Mouse (Mus musculus): ENCODE measurements around the gene Mfrp. TPM values are rescaled to one million over a fixed set of nuclear protein-coding genes. Genes with fewer than 3 reads are reported as not detected.
"Not testable (repeated sequence)": the region's sequence is repeated elsewhere in the genome, so short reads cannot be mapped to it uniquely, and the experiment has no call there.

Gene Mfrp
- polyA plus RNA-seq, 1 experiment: 0.12 TPM

GRCm38 (mm10) chr9:44109360-44110095 is 8.0 kb downstream of the Mfrp start:
- 0 out of 2 replicates have a peak overlapping the region, but pooled peaks have one; percentile 5 for H3K4me3 ChIP-seq (ENCODE audit: insufficient read depth, low read length)
- no peak overlapping the region for H3K27ac ChIP-seq (ENCODE audit: insufficient read depth, low read length)
- H3K4me1 ChIP-seq (ENCODE audit: control insufficient read depth, insufficient read depth, low read length): peaks cover 9% of the 10 kb centered on the region; the same call in 1 of the 2 replicates
- TF ChIP-seq CTCF (IDR thresholded peaks at IDR 0.05; ENCODE audit: borderline replicate concordance, insufficient read depth, low read length) (peak; percentile 30; the same call in 1 of the 2 replicates), POLR2A (IDR thresholded peaks at IDR 0.05; ENCODE audit: low read depth, low read length) (no peak)

GRCm38 (mm10) chr9:44111909-44112308 is 10.4 kb downstream of the Mfrp start:
- not testable (repeated sequence) for H3K27ac ChIP-seq (ENCODE audit: insufficient read depth, low read length); H3K4me3 ChIP-seq (ENCODE audit: insufficient read depth, low read length); H3K4me1 ChIP-seq (ENCODE audit: control insufficient read depth, insufficient read depth, low read length)

- TF ChIP-seq POLR2A (IDR thresholded peaks at IDR 0.05; ENCODE audit: low read depth, low read length): peak; percentile 60
- TF ChIP-seq CTCF (IDR thresholded peaks at IDR 0.05; ENCODE audit: borderline replicate concordance, insufficient read depth, low read length): no peak
- peaks cover 4% of the 10 kb centered on the region; the same call in 1 of the 2 replicates for H3K4me1 ChIP-seq (ENCODE audit: control insufficient read depth, insufficient read depth, low read length)
- H3K27ac ChIP-seq (ENCODE audit: insufficient read depth, low read length): no peak within 1 kb of the TSS; the same call in 1 of the 2 replicates
- H3K4me3 ChIP-seq (ENCODE audit: insufficient read depth, low read length): peak within 1 kb of the TSS; percentile 60
Observed at GRCm38 (mm10) chr9:44113105-44113789, 11.7 kb downstream of the Mfrp start, which contains the start of the genes Gm49380 and Rnf26. Gene Gm49380 (minus strand): TSS chr9:44113500. Gene Rnf26 (minus strand): TSS chr9:44113517.

- no peak overlapping the region for H3K27ac ChIP-seq (ENCODE audit: insufficient read depth, low read length)
- no peak overlapping the region for H3K4me3 ChIP-seq (ENCODE audit: insufficient read depth, low read length)
- no peak for TF ChIP-seq CTCF (IDR thresholded peaks at IDR 0.05; ENCODE audit: borderline replicate concordance, insufficient read depth, low read length)
- TF ChIP-seq POLR2A (IDR thresholded peaks at IDR 0.05; ENCODE audit: low read depth, low read length): no peak
- H3K4me1 ChIP-seq (ENCODE audit: control insufficient read depth, insufficient read depth, low read length): no peaks in the 10 kb centered on the region; the same call in 1 of the 2 replicates
Observed at GRCm38 (mm10) chr9:44114453-44114852, 12.9 kb downstream of the Mfrp start.

GRCm38 (mm10) chr9:44115599-44115998 is 14.1 kb downstream of the Mfrp start:
- TF ChIP-seq POLR2A (IDR thresholded peaks at IDR 0.05; ENCODE audit: low read depth, low read length) (no peak), CTCF (IDR thresholded peaks at IDR 0.05; ENCODE audit: borderline replicate concordance, insufficient read depth, low read length) (no peak)
- Histone ChIP-seq H3K4me3 (ENCODE audit: insufficient read depth, low read length) (no peak overlapping the region), H3K27ac (ENCODE audit: insufficient read depth, low read length) (no peak overlapping the region), H3K4me1 (ENCODE audit: control insufficient read depth, insufficient read depth, low read length) (no peaks in the 10 kb centered on the region; the same call in 1 of the 2 replicates)

GRCm38 (mm10) chr9:44116182-44116581 is 14.7 kb downstream of the Mfrp start:
- Histone ChIP-seq H3K27ac (ENCODE audit: insufficient read depth, low read length) (no peak overlapping the region), H3K4me3 (ENCODE audit: insufficient read depth, low read length) (no peak overlapping the region), H3K4me1 (ENCODE audit: control insufficient read depth, insufficient read depth, low read length) (no peaks in the 10 kb centered on the region; the same call in 1 of the 2 replicates)
- TF ChIP-seq CTCF (IDR thresholded peaks at IDR 0.05; ENCODE audit: borderline replicate concordance, insufficient read depth, low read length) (no peak), POLR2A (IDR thresholded peaks at IDR 0.05; ENCODE audit: low read depth, low read length) (no peak)

- Histone ChIP-seq H3K27ac (ENCODE audit: insufficient read depth, low read length) (no peak overlapping the region), H3K4me3 (ENCODE audit: insufficient read depth, low read length) (no peak overlapping the region), H3K4me1 (ENCODE audit: control insufficient read depth, insufficient read depth, low read length) (no peaks in the 10 kb centered on the region; the same call in 1 of the 2 replicates)
- TF ChIP-seq CTCF (IDR thresholded peaks at IDR 0.05; ENCODE audit: borderline replicate concordance, insufficient read depth, low read length) (peak; percentile 55), POLR2A (IDR thresholded peaks at IDR 0.05; ENCODE audit: low read depth, low read length) (no peak)
Observed at GRCm38 (mm10) chr9:44119011-44119410, 17.5 kb downstream of the Mfrp start.

GRCm38 (mm10) chr9:44119948-44120465 is 18.5 kb downstream of the Mfrp start:
- TF ChIP-seq CTCF (IDR thresholded peaks at IDR 0.05; ENCODE audit: borderline replicate concordance, insufficient read depth, low read length) (no peak), POLR2A (IDR thresholded peaks at IDR 0.05; ENCODE audit: low read depth, low read length) (no peak)
- Histone ChIP-seq H3K4me3 (ENCODE audit: insufficient read depth, low read length) (no peak overlapping the region), H3K27ac (ENCODE audit: insufficient read depth, low read length) (no peak overlapping the region), H3K4me1 (ENCODE audit: control insufficient read depth, insufficient read depth, low read length) (no peaks in the 10 kb centered on the region)

GRCm38 (mm10) chr9:44124317-44124716 is 22.8 kb downstream of the Mfrp start:
- TF ChIP-seq CTCF (IDR thresholded peaks at IDR 0.05; ENCODE audit: borderline replicate concordance, insufficient read depth, low read length) (no peak), POLR2A (IDR thresholded peaks at IDR 0.05; ENCODE audit: low read depth, low read length) (no peak)
- Histone ChIP-seq H3K4me1 (ENCODE audit: control insufficient read depth, insufficient read depth, low read length) (peaks cover 3% of the 10 kb centered on the region; the same call in 1 of the 2 replicates), H3K27ac (ENCODE audit: insufficient read depth, low read length) (no peak overlapping the region), H3K4me3 (ENCODE audit: insufficient read depth, low read length) (no peak overlapping the region)

GRCm38 (mm10) chr9:44125026-44125425 is 23.5 kb downstream of the Mfrp start:
- Histone ChIP-seq H3K4me1 (ENCODE audit: control insufficient read depth, insufficient read depth, low read length) (peaks cover 6% of the 10 kb centered on the region), H3K27ac (ENCODE audit: insufficient read depth, low read length) (no peak overlapping the region), H3K4me3 (ENCODE audit: insufficient read depth, low read length) (no peak overlapping the region)
- no peak for TF ChIP-seq POLR2A (IDR thresholded peaks at IDR 0.05; ENCODE audit: low read depth, low read length)
- TF ChIP-seq CTCF (IDR thresholded peaks at IDR 0.05; ENCODE audit: borderline replicate concordance, insufficient read depth, low read length): no peak

Measured in embryonic fibroblast, embryonic 13.5 days (primary cell).